Mouse (Mus musculus): ENCODE results near the gene Thop1. TPM values are rescaled to one million over a fixed set of nuclear protein-coding genes. Genes with fewer than 3 reads are reported as not detected.
A peak's percentile ranks its signal among the peaks of the same experiment; 100 is the strongest.
"Not testable (repeated sequence)": the region's sequence is repeated elsewhere in the genome, so short reads cannot be mapped to it uniquely, and the experiment has no call there.

Gene Thop1
- polyA plus RNA-seq, 1 experiment from 2014 or later = 31.2 TPM

DNA sequence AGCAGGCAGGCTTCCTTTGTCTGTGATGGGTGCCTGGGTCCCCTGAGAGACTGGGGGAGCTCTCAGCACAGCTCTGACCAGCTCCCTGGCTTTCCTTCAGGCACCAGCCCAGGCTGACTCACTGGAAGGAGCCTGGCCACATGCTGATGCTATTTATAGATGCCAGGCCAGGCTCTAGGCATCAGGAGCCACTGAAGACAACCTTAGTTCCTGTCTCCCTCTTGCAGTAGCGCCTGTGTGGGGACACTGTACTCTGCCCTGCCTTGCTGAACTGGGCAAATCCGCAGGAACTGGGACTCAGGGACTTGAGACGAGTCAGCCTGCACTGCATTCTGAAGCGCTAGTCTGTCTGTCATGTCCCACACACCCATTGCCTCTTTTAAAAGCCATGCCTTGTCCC, 42.5 kb upstream of the Thop1 start:
- WGBS = 71% methylated on average over 4 of the region's 4 CpGs
- Histone ChIP-seq H3K4me2 (ENCODE audit: low read length) (no peak overlapping the region), H3K27me3 (ENCODE audit: control insufficient read depth, insufficient read depth, low read length) (0 out of 2 replicates have a peak, but pooled peaks cover 2% of the 10 kb centered on the region), H3K4me1 (ENCODE audit: control insufficient read depth, insufficient read depth, low read length) (peaks cover 14% of the 10 kb centered on the region), H3K4me3 (replicated peaks; ENCODE audit: low read depth, low read length) (no peak overlapping the region), H3K36me3 (ENCODE audit: control insufficient read depth, insufficient read depth, low read length) (peaks cover 27% of the 10 kb centered on the region), H3K9me3 (ENCODE audit: control insufficient read depth, low read length) (no peaks in the 10 kb centered on the region), H3K9ac (replicated peaks; ENCODE audit: low read length) (no peak overlapping the region), H3K27ac (replicated peaks; ENCODE audit: low read depth, low read length) (no peak overlapping the region)
- ATAC-seq (ENCODE audit: low FRiP score, low TSS enrichment) (no peak), DNase-seq (no peak)

GRCm38 (mm10) chr10:81028219-81028618, 41.6 kb upstream of the Thop1 start:
- Histone ChIP-seq H3K4me3 (replicated peaks; ENCODE audit: low read depth, low read length) (no peak overlapping the region), H3K4me1 (ENCODE audit: control insufficient read depth, insufficient read depth, low read length) (peaks cover 14% of the 10 kb centered on the region), H3K36me3 (ENCODE audit: control insufficient read depth, insufficient read depth, low read length) (peaks cover 36% of the 10 kb centered on the region), H3K9me3 (ENCODE audit: control insufficient read depth, low read length) (no peaks in the 10 kb centered on the region), H3K9ac (replicated peaks; ENCODE audit: low read length) (no peak overlapping the region), H3K27ac (replicated peaks; ENCODE audit: low read depth, low read length) (no peak overlapping the region), H3K4me2 (ENCODE audit: low read length) (no peak overlapping the region), H3K27me3 (ENCODE audit: control insufficient read depth, insufficient read depth, low read length) (0 out of 2 replicates have a peak, but pooled peaks cover 2% of the 10 kb centered on the region)
- DNase-seq = no peak
- no peak for ATAC-seq (ENCODE audit: low FRiP score, low TSS enrichment)

GRCm38 (mm10) chr10:81029031-81029430, 40.8 kb upstream of the Thop1 start:
- Histone ChIP-seq H3K4me2 (ENCODE audit: low read length) (no peak overlapping the region), H3K9me3 (ENCODE audit: control insufficient read depth, low read length) (no peaks in the 10 kb centered on the region), H3K9ac (replicated peaks; ENCODE audit: low read length) (no peak overlapping the region), H3K27ac (replicated peaks; ENCODE audit: low read depth, low read length) (no peak overlapping the region), H3K36me3 (ENCODE audit: control insufficient read depth, insufficient read depth, low read length) (peaks cover 42% of the 10 kb centered on the region), H3K4me1 (ENCODE audit: control insufficient read depth, insufficient read depth, low read length) (peaks cover 14% of the 10 kb centered on the region), H3K27me3 (ENCODE audit: control insufficient read depth, insufficient read depth, low read length) (0 out of 2 replicates have a peak, but pooled peaks cover 2% of the 10 kb centered on the region), H3K4me3 (replicated peaks; ENCODE audit: low read depth, low read length) (no peak overlapping the region)
- WGBS = 66% methylated on average over 10 of the region's 10 CpGs
- DNase-seq (no peak), ATAC-seq (ENCODE audit: low FRiP score, low TSS enrichment) (no peak)

- H3K27ac ChIP-seq (replicated peaks; ENCODE audit: low read depth, low read length) = no peak overlapping the region
- no peaks in the 10 kb centered on the region for H3K27me3 ChIP-seq (ENCODE audit: control insufficient read depth, insufficient read depth, low read length)
- peaks cover 42% of the 10 kb centered on the region for H3K36me3 ChIP-seq (ENCODE audit: control insufficient read depth, insufficient read depth, low read length)
- WGBS = 78% methylated on average over 10 of the region's 10 CpGs
- DNase-seq (no peak), ATAC-seq (ENCODE audit: low FRiP score, low TSS enrichment) (no peak)
- no peaks in the 10 kb centered on the region for H3K9me3 ChIP-seq (ENCODE audit: control insufficient read depth, low read length)
- H3K4me3 ChIP-seq (replicated peaks; ENCODE audit: low read depth, low read length) = no peak overlapping the region
- no peak overlapping the region for H3K9ac ChIP-seq (replicated peaks; ENCODE audit: low read length)
- H3K4me2 ChIP-seq (ENCODE audit: low read length) = no peak overlapping the region
- 0 out of 2 replicates have a peak, but pooled peaks cover 4% of the 10 kb centered on the region for H3K4me1 ChIP-seq (ENCODE audit: control insufficient read depth, insufficient read depth, low read length)
Observed at GRCm38 (mm10) chr10:81033586-81033985, 36.2 kb upstream of the Thop1 start.

- WGBS = 79% methylated on average over 7 of the region's 7 CpGs
- Histone ChIP-seq H3K27ac (replicated peaks; ENCODE audit: low read depth, low read length) (no peak overlapping the region), H3K27me3 (ENCODE audit: control insufficient read depth, insufficient read depth, low read length) (no peaks in the 10 kb centered on the region), H3K4me3 (replicated peaks; ENCODE audit: low read depth, low read length) (no peak overlapping the region), H3K36me3 (ENCODE audit: control insufficient read depth, insufficient read depth, low read length) (peaks cover 25% of the 10 kb centered on the region), H3K4me2 (ENCODE audit: low read length) (no peak overlapping the region), H3K9ac (replicated peaks; ENCODE audit: low read length) (no peak overlapping the region), H3K9me3 (ENCODE audit: control insufficient read depth, low read length) (no peaks in the 10 kb centered on the region), H3K4me1 (ENCODE audit: control insufficient read depth, insufficient read depth, low read length) (0 out of 2 replicates have a peak, but pooled peaks cover 4% of the 10 kb centered on the region)
- DNase-seq (peak; percentile 45), ATAC-seq (ENCODE audit: low FRiP score, low TSS enrichment) (no peak)
Observed at GRCm38 (mm10) chr10:81036251-81036650, 33.6 kb upstream of the Thop1 start.

GRCm38 (mm10) chr10:81036988-81037580, 32.8 kb upstream of the Thop1 start, which contains the start of gene Slc39a3:
Gene Slc39a3 (minus strand): TSS chr10:81037426.
- no peaks in the 10 kb centered on the region for H3K27me3 ChIP-seq (ENCODE audit: control insufficient read depth, insufficient read depth, low read length)
- no peaks in the 10 kb centered on the region for H3K9me3 ChIP-seq (ENCODE audit: control insufficient read depth, low read length)
- under 1% methylated on average over 35 of the region's 35 CpGs for WGBS
- DNase-seq = peak; percentile 99
- peaks cover 18% of the 10 kb centered on the region; the same call in 1 of the 2 replicates for H3K36me3 ChIP-seq (ENCODE audit: control insufficient read depth, insufficient read depth, low read length)
- H3K4me3 ChIP-seq (replicated peaks; ENCODE audit: low read depth, low read length) = peak within 1 kb of the TSS; percentile 86
- peak within 1 kb of the TSS; percentile 79 for H3K9ac ChIP-seq (replicated peaks; ENCODE audit: low read length)
- 0 out of 2 replicates have a peak, but pooled peaks cover 4% of the 10 kb centered on the region for H3K4me1 ChIP-seq (ENCODE audit: control insufficient read depth, insufficient read depth, low read length)
- H3K4me2 ChIP-seq (ENCODE audit: low read length) = peak within 1 kb of the TSS; percentile 64
- peak; percentile 99 for ATAC-seq (ENCODE audit: low FRiP score, low TSS enrichment)
- peak within 1 kb of the TSS; percentile 70; the same call in 1 of the 2 replicates for H3K27ac ChIP-seq (replicated peaks; ENCODE audit: low read depth, low read length)

DNA sequence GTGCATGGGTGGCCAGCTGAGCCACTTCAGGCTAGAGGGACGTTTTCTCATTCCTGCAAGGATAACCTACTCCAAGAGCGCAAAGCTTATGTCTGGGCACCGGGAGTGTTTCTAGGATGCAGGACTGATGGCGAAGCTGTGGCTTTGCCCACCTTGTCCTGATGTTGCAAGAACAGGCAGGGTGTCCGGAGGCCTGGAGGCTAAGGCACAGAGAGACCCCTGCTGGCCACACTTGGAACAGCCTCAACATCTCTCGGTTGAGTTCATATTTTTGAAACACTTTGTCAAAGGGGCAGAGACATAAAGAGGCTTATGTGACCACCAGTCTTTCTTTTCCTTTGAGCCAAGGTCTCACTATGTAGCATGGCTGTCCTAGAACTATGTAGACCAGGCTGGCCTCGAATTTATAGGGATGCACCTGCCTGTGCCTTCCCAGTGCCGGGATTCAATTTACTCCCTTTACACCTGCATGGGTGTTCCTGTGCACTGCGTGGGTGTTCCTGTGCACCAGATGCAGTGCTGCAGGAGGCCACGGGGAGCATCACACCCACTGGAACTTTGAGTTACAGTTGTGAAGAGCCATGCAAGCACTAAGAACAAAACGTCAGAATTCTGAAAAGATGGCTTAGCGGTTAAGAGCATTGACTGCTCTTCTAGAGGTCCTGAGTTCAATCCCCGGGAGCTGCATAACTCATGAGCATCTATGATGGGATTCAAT, 28.2 kb upstream of the Thop1 start:
- no peak overlapping the region for H3K4me3 ChIP-seq (replicated peaks; ENCODE audit: low read depth, low read length)
- no peak overlapping the region for H3K4me2 ChIP-seq (ENCODE audit: low read length)
- no peak for ATAC-seq (ENCODE audit: low FRiP score, low TSS enrichment)
- peaks cover 44% of the 10 kb centered on the region for H3K36me3 ChIP-seq (ENCODE audit: control insufficient read depth, insufficient read depth, low read length)
- H3K9me3 ChIP-seq (ENCODE audit: control insufficient read depth, low read length) = no peaks in the 10 kb centered on the region
- H3K27me3 ChIP-seq (ENCODE audit: control insufficient read depth, insufficient read depth, low read length) = no peaks in the 10 kb centered on the region
- 35% methylated on average over 13 of the region's 13 CpGs for WGBS
- H3K9ac ChIP-seq (replicated peaks; ENCODE audit: low read length) = no peak overlapping the region
- peak; percentile 88 for DNase-seq
- H3K27ac ChIP-seq (replicated peaks; ENCODE audit: low read depth, low read length) = no peak overlapping the region
- 0 out of 2 replicates have a peak, but pooled peaks cover 4% of the 10 kb centered on the region for H3K4me1 ChIP-seq (ENCODE audit: control insufficient read depth, insufficient read depth, low read length)

DNA sequence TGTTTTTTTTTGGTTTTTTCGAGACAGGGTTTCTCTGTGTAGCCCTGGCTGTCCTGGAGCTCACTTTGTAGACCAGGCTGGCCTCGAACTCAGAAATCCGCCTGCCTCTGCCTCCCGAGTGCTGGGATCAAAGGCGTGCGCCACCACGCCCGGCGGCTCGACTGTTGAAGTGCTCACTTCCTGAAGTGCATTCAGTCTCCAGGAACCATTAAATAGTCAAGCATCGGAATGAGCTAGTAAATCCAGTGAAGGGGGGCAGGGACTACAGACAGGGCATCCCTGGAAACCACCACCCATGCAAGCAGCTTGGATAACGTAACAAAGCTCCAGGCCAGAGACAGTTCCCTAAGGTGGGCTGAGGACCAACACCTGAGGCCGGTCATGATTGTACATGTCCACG, 24.6 kb upstream of the Thop1 start:
- not testable (repeated sequence) for DNase-seq

More for the DNA sequence above, 24.6 kb upstream of the Thop1 start:
- H3K9ac ChIP-seq (replicated peaks; ENCODE audit: low read length); H3K4me1 ChIP-seq (ENCODE audit: control insufficient read depth, insufficient read depth, low read length); H3K4me2 ChIP-seq (ENCODE audit: low read length); H3K27me3 ChIP-seq (ENCODE audit: control insufficient read depth, insufficient read depth, low read length); H3K27ac ChIP-seq (replicated peaks; ENCODE audit: low read depth, low read length); H3K9me3 ChIP-seq (ENCODE audit: control insufficient read depth, low read length); ATAC-seq (ENCODE audit: low FRiP score, low TSS enrichment); H3K4me3 ChIP-seq (replicated peaks; ENCODE audit: low read depth, low read length): not testable (repeated sequence)
- H3K36me3 ChIP-seq (ENCODE audit: control insufficient read depth, insufficient read depth, low read length) = peaks cover 80% of the 10 kb centered on the region
- 97% methylated on average over 14 of the region's 14 CpGs for WGBS

All from midbrain, embryonic 14.5 days (tissue).